Mouse (Mus musculus) MEL (cell line): Measurements from ENCODE around the gene Gm9913. TPM values are rescaled to one million over a fixed set of nuclear protein-coding genes. Genes with fewer than 3 reads are reported as not detected.

Source experiments
- DNase-seq: peaks from one replicate; pipeline ENCODE4 v3.0.0; 2011; ENCODE audit warnings: low read depth, low spot score
- H3K27ac ChIP-seq: 2 replicates; pipeline ENCODE4 v1.5.1; 2012; ENCODE audit warnings: low read depth, mild to moderate bottlenecking, control low read depth, low read length, moderate library complexity; ENCODE audit not compliant: control insufficient read depth
- H3K27me3 ChIP-seq, 2 experiments: fragments of 150-350 bp in 1 of 2; sonication (generic) in 1 of 2; 2 replicates each; pipeline ENCODE4 v1.6.1; 2012; ENCODE audit warnings: low read length in 2 of 2, mild to moderate bottlenecking in 2 of 2, improper control_type of control experiment in 1 of 2, moderate library complexity in 1 of 2; ENCODE audit not compliant: insufficient read depth in 2 of 2, control insufficient read depth in 1 of 2
- H3K36me3 ChIP-seq, 2 experiments: 2 replicates each; pipeline ENCODE4 v1.6.1; 2012 to 2014; ENCODE audit warnings: low read length in 2 of 2, improper control_type of control experiment in 1 of 2, inconsistent platforms in 1 of 2, mild to moderate bottlenecking in 1 of 2; ENCODE audit not compliant: insufficient read depth in 2 of 2, control insufficient read depth in 1 of 2
- H3K4me1 ChIP-seq, 2 experiments: fragments of 150-350 bp in 1 of 2; sonication (generic) in 1 of 2; 2 replicates each; pipeline ENCODE4 v1.6.1; 2012; ENCODE audit warnings: low read length in 2 of 2, improper control_type of control experiment in 1 of 2, mild to moderate bottlenecking in 1 of 2; ENCODE audit not compliant: insufficient read depth in 2 of 2, control insufficient read depth in 1 of 2
- H3K4me3 ChIP-seq, 2 experiments: fragments of 150-350 bp in 1 of 2; sonication (generic) in 1 of 2; 2 replicates each; pipeline ENCODE4 v1.5.1; 2012; ENCODE audit warnings: low read depth in 2 of 2, low read length in 2 of 2, mild to moderate bottlenecking in 2 of 2, moderate library complexity in 2 of 2, control low read depth in 1 of 2, improper control_type of control experiment in 1 of 2; ENCODE audit not compliant: control insufficient read depth in 1 of 2, insufficient read depth in 1 of 2
- H3K79me2 ChIP-seq: 2 replicates; pipeline ENCODE4 v1.6.1; 2012; ENCODE audit warnings: mild to moderate bottlenecking, low read length, moderate library complexity; ENCODE audit not compliant: control insufficient read depth, poor library complexity, insufficient read depth
- H3K9ac ChIP-seq: 2 replicates; pipeline ENCODE4 v1.6.1; 2012; ENCODE audit warnings: low read depth, mild to moderate bottlenecking, control low read depth, low read length, moderate library complexity; ENCODE audit not compliant: control insufficient read depth, poor library complexity, severe bottlenecking
- H3K9me3 ChIP-seq: fragments of 150-350 bp; sonication (generic); replicated peaks from 2 replicates; pipeline ENCODE4 v1.6.1; 2012; ENCODE audit warnings: mild to moderate bottlenecking, low read length, improper control_type of control experiment, moderate library complexity; ENCODE audit not compliant: insufficient read depth
- E2F4 ChIP-seq: IDR thresholded peaks from 2 replicates; pipeline ENCODE4 v1.6.1; 2011; ENCODE audit warnings: low read depth, low read length, improper control_type of control experiment, borderline replicate concordance
- EP300 ChIP-seq, 2 experiments: IDR thresholded peaks; 2 replicates each; pipeline ENCODE4 v1.6.1; 2011; ENCODE audit warnings: improper control_type of control experiment in 2 of 2, low read length in 2 of 2, low read depth in 1 of 2, mild to moderate bottlenecking in 1 of 2
- JUND ChIP-seq: IDR thresholded peaks from 2 replicates; pipeline ENCODE4 v1.6.1; 2011; ENCODE audit warnings: low read depth, mild to moderate bottlenecking, improper control_type of control experiment, low read length
- KAT2A ChIP-seq: conservative IDR thresholded peaks from 2 replicates; pipeline ENCODE4 v1.6.1; 2012; ENCODE audit warnings: low read depth, low read length, improper control_type of control experiment, inconsistent platforms
- MAFK ChIP-seq: IDR thresholded peaks from 2 replicates; pipeline ENCODE4 v1.6.1; 2011; ENCODE audit warnings: low read depth, mild to moderate bottlenecking, low read length, improper control_type of control experiment, borderline replicate concordance
- MYB ChIP-seq: IDR thresholded peaks from 2 replicates; pipeline ENCODE4 v1.6.1; 2011; ENCODE audit warnings: mild to moderate bottlenecking, low read depth, low read length, improper control_type of control experiment
- NELFE ChIP-seq: IDR thresholded peaks from 2 replicates; pipeline ENCODE4 v1.6.1; 2011; ENCODE audit warnings: low read depth, low read length, improper control_type of control experiment
- NRF1 ChIP-seq: IDR thresholded peaks from 2 replicates; pipeline ENCODE4 v1.6.1; 2014; ENCODE audit warnings: low read depth, mild to moderate bottlenecking, inconsistent platforms, low read length, improper control_type of control experiment, moderate library complexity; ENCODE audit not compliant: poor library complexity, insufficient read depth, severe bottlenecking
- POLR2A ChIP-seq, 2 experiments: IDR thresholded peaks; 2 replicates each; pipeline ENCODE4 v1.6.1; 2011 to 2012; ENCODE audit warnings: low read length in 2 of 2, mild to moderate bottlenecking in 2 of 2, control low read depth in 1 of 2, improper control_type of control experiment in 1 of 2, low read depth in 1 of 2, moderate library complexity in 1 of 2; ENCODE audit not compliant: control insufficient read depth in 1 of 2, insufficient read depth in 1 of 2, poor library complexity in 1 of 2
- POLR2AphosphoS2 ChIP-seq: IDR thresholded peaks from 2 replicates; pipeline ENCODE4 v1.6.1; 2011; ENCODE audit warnings: low read length, improper control_type of control experiment
- SIN3A ChIP-seq: IDR thresholded peaks from 2 replicates; pipeline ENCODE4 v1.6.1; 2012; ENCODE audit warnings: low read length, improper control_type of control experiment, inconsistent platforms
- SMC3 ChIP-seq: IDR thresholded peaks from 2 replicates; pipeline ENCODE4 v1.6.1; 2011; ENCODE audit warnings: low read depth, low read length, improper control_type of control experiment
- TAL1 ChIP-seq: IDR thresholded peaks from 2 replicates; pipeline ENCODE4 v1.6.1; 2012; ENCODE audit warnings: mild to moderate bottlenecking, inconsistent platforms, low read length, moderate library complexity, mixed read lengths
- TCF12 ChIP-seq: IDR thresholded peaks from 2 replicates; pipeline ENCODE4 v1.6.1; 2014; ENCODE audit warnings: low read depth, mild to moderate bottlenecking, inconsistent platforms, low read length, improper control_type of control experiment, moderate library complexity
- UBTF ChIP-seq: IDR thresholded peaks from 2 replicates; pipeline ENCODE4 v1.6.1; 2012; ENCODE audit warnings: low read depth, mild to moderate bottlenecking, inconsistent platforms, low read length, improper control_type of control experiment, moderate library complexity, borderline replicate concordance; ENCODE audit not compliant: insufficient read depth
- USF1 ChIP-seq: IDR thresholded peaks from 2 replicates; pipeline ENCODE4 v1.6.1; 2014; ENCODE audit warnings: low read depth, mild to moderate bottlenecking, inconsistent platforms, low read length, improper control_type of control experiment, moderate library complexity
- ZKSCAN1 ChIP-seq: IDR thresholded peaks from 2 replicates; pipeline ENCODE4 v1.6.1; 2012; ENCODE audit warnings: low read depth, mild to moderate bottlenecking, inconsistent platforms, low read length, improper control_type of control experiment, moderate library complexity
- ZNF384 ChIP-seq: IDR thresholded peaks from 2 replicates; pipeline ENCODE4 v1.6.1; 2012; ENCODE audit warnings: low read depth, mild to moderate bottlenecking, inconsistent platforms, low read length, improper control_type of control experiment
- polyA plus RNA-seq, 2 experiments: library from polyadenylated mRNA; stranded (reverse) in 1 of 2; unstranded in 1 of 2; fragments of >175 nt in 1 of 2; fragments of >200 nt in 1 of 2; gene quantifications; 2 replicates each; pipeline versions ENCODE4 v1.2.1 to v1.2.4; 2012; ENCODE audit warnings: low replicate concordance in 2 of 2, low read depth in 1 of 2; ENCODE audit not compliant: insufficient read length in 2 of 2, insufficient read depth in 1 of 2, missing spikeins in 1 of 2
- total RNA-seq: library from RNA; depleted of rRNA; stranded (reverse); fragments of 300-350 nt; gene quantifications from 2 replicates; pipeline ENCODE4 v1.2.3, GENCODE M21; 2012

Gm9913 gene
- total and polyA plus RNA-seq, 3 experiments: not detected

- no peak overlapping the region for H3K27ac ChIP-seq
- DNase-seq: no peak
- H3K79me2 ChIP-seq: no peaks in the 10 kb centered on the region
- no peak overlapping the region for H3K4me3 ChIP-seq
- H3K9me3 ChIP-seq: no peaks in the 10 kb centered on the region
- TF ChIP-seq ZKSCAN1 (no peak), JUND (no peak)
- H3K4me1 ChIP-seq: peaks cover 0 to 5% of the 10 kb centered on the region in 2 experiments; a peak in 3 of 4 replicates
- no peak overlapping the region for H3K9ac ChIP-seq
- H3K36me3 ChIP-seq: peaks cover 0 to 2% of the 10 kb centered on the region in 2 experiments; a peak in 1 of 4 replicates
- peaks cover 0 to 1% of the 10 kb centered on the region in 2 experiments for H3K27me3 ChIP-seq
Observed at GRCm38 (mm10) chr2:125510752-125511151, 5.9 kb downstream of the Gm9913 start.

DNA sequence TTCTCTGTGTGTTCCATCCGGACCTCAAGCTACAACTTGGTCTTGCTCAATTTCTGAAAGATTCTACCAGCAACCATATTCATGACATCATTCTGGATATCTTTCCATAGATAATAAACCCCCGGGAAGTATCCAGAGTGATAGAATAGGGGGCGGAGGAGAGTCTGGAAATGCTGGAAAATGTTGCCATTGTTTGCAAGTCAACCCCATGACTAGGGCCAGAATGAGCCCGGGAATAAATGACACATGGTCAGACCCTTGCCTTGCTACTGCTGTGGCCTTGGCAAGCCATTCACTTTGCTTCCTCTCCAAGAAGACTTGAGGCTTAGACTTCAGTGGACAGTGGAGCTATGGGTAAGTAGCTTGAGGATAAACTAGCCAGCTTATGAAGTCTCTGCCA is 7.0 kb downstream of the Gm9913 start:
- Histone ChIP-seq H3K9ac (no peak overlapping the region), H3K27me3 (peaks cover 0 to 1% of the 10 kb centered on the region in 2 experiments), H3K4me3 (no peak overlapping the region), H3K9me3 (no peaks in the 10 kb centered on the region), H3K27ac (no peak overlapping the region), H3K36me3 (peaks cover 0 to 13% of the 10 kb centered on the region in 2 experiments; a peak in 2 of 4 replicates), H3K79me2 (no peaks in the 10 kb centered on the region), H3K4me1 (peaks cover 2 to 13% of the 10 kb centered on the region in 2 experiments; a peak in 3 of 4 replicates)
- TF ChIP-seq NRF1 (no peak), TAL1 (no peak), KAT2A (no peak), MYB (no peak), SIN3A (no peak), NELFE (no peak), EP300 (IDR thresholded peaks at IDR 0.05; ENCODE audit: low read depth in 1 of 2, low read length in 2 of 2) (no peak), ZNF384 (no peak), POLR2A (IDR thresholded peaks at IDR 0.05; ENCODE audit: control insufficient read depth in 1 of 2, insufficient read depth in 1 of 2, low read depth in 1 of 2, low read length in 2 of 2, poor library complexity in 1 of 2) (no peak), MAFK (no peak), SMC3 (no peak), TCF12 (no peak), POLR2AphosphoS2 (no peak), USF1 (no peak), UBTF (no peak), E2F4 (no peak)
- no peak for DNase-seq
